Mouse (Mus musculus): ENCODE measurements around the gene Cbx5.

Gene Cbx5

GRCm38 (mm10) chr15:103146627-103147421 lies 92.8 kb downstream of the Cbx5 start:
- in situ Hi-C loops (cut with MboI, MseI): no loop called here

- in situ Hi-C loops (cut with MboI, MseI): no loop called here
Measured at GRCm38 (mm10) chr15:103145635-103146299, 93.8 kb downstream of the Cbx5 start.

DNA sequence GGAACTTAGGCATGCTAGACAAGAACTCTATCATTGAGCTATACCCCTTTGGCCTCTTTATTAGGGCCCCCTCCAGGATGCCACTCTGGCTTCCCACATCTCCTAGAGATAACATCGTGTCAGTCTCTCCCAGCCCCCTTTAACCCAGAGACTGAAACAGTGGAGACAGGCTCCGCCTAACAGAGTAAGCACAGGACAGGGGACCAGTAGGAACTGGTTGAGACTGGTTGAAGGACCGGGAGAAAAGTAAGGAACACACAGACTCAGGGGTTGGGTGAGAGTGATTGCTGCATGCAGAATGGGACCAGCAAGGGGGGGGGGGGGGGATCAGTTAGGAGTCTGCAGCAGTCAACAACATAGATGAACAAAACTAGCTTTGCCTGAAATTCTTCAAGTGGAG lies 95.4 kb downstream of the Cbx5 start:
- in situ Hi-C loops (cut with MboI, MseI): no loop called here

Measured in T-helper 1 cell (primary cell).